Mouse (Mus musculus) monocyte, adult 5-6 weeks (primary cell): ENCODE data around the gene Olfr248. TPM values are rescaled to one million over a fixed set of nuclear protein-coding genes. Genes with fewer than 3 reads are reported as not detected.
"Not testable (repeated sequence)": the region's sequence is repeated elsewhere in the genome, so short reads cannot be mapped to it uniquely, and the experiment has no call there.

Experiments used
- ATAC-seq: fragments of 153-309, 156-312 bp; replicated peaks from 2 replicates; pipeline ENCODE4 v1.8.0; 2017; ENCODE audit warnings: mild to moderate bottlenecking; ENCODE audit not compliant: low TSS enrichment, insufficient number of reproducible peaks, severe bottlenecking, poor library complexity, low FRiP score
- total RNA-seq: library from RNA; stranded (forward); fragments of 200-1000, 200-491, 200-594 nt; gene quantifications from 3 replicates; pipeline ENCODE4 v1.2.3, GENCODE M21; 2017

Olfr248 gene
- not detected in 3 replicates for total RNA-seq

- ATAC-seq, result no peak
These were observed at the start of gene Olfr248 for GRCm38 (mm10) chr1:174390746-174391145. Olfr248 (plus strand) TSS chr1:174391046.

- not testable (repeated sequence) for ATAC-seq
These were observed 37.2 kb upstream of the Olfr248 start for GRCm38 (mm10) chr1:174353636-174354035.

DNA sequence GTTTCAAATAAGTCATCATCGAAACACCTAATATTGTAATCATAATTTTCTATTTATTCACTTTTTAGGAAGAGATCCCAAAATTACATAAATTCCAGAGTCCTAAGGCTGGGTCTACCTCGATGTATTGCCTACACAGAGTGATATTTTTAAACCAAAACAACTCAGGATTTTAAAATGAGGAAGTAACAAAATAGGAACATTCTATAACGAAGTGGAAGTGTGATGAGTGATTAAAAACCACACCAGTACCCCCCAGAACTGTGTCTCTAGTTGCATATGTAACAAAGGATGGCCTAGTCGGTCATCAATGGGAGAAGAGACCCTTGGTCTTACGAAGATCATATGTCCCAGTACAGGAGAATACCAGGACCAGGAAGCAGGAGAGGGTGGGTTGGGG lies 36.2 kb upstream of the Olfr248 start:
- ATAC-seq, result no peak

GRCm38 (mm10) chr1:174364882-174365451 lies 25.9 kb upstream of the Olfr248 start, which contains the start of gene Olfr417:
Olfr417 (plus strand) TSS chr1:174365122.
- ATAC-seq, result no peak

GRCm38 (mm10) chr1:174373799-174374198 lies 17.0 kb upstream of the Olfr248 start:
- no peak for ATAC-seq

- ATAC-seq, result no peak
These were observed 32.1 kb downstream of the Olfr248 start for GRCm38 (mm10) chr1:174422959-174423358.

DNA sequence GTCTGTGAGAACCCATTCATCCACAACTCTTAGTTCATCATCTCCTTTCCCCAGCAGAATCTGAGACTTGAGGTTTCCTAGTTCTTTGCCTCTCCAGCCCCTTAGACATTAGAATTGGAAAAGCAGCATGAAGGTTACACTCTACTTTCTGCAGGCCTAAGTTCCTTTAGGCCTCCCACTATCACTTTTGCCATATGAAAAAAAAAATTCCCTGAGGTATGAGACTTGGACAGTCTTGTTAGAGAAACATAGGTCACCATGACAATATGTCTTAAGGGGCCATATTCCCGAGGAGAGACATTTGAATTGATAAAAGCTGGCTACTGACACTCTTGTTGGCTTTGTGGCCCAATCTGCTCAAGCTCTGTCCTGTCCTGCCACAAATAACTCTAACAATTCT lies 32.9 kb downstream of the Olfr248 start, which contains the start of gene Olfr414:
Olfr414 (plus strand) TSS at position 301 of the 400 bp plus-strand sequence.
- no peak for ATAC-seq

DNA sequence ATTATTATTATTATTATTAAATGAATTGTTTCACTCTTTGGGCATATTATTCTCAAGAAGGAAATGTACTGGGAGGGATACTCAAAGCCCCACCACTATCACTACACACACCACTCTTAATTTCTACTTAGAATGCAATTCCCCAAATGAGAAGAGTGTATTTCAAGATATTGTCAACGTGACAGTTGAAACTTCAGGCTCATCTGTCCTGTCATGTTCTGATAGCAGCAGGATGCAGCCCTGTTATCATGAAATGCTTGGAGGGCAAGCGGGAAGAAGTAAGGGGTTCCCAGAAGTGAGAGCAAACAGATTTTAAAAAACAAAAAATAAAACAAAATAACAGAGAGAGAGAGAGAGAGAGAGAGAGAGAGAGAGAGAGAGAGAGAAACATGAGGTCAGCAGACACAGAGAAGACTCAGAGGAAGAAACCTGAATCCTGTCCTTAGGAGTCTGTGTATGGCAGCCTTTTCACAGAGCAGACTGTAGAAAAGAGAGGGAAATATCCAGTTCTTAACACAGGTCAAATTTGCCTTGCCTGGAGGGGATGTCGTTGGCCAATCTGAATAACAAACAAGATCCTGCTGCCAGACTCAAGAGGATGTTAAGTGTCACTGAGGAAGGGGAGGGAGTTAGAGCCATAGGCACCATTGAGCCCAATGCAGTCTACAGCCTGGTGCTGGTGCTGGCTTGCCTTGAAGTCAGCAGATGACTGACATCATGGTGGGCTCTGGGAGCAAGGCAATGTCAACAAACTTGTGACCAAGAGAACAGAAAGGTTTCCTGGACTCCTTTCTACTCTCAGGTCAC lies 35.5 kb downstream of the Olfr248 start:
- no peak for ATAC-seq

DNA sequence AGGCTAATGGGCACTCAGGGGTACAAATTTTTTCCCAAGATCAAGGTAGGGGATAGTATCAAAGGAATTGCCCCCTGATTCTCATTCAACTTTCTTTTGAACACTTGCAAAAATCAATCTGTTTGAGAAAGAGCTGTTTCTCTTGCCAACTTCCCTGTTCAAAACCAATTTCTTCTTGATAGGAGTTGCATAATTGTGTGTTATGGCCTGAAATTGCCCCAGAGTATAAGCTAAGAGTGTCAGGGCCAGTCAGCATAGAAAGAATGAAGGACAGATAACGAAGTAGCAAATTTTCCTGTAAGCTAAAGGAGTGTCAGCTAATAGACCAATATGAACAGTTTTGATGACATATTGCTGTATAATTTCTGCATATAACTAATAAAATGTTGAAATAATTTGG lies 36.6 kb downstream of the Olfr248 start:
- ATAC-seq, result no peak

- ATAC-seq, result no peak
These were observed 37.6 kb downstream of the Olfr248 start for GRCm38 (mm10) chr1:174428407-174428806.

GRCm38 (mm10) chr1:174434121-174434520 lies 43.3 kb downstream of the Olfr248 start:
- no peak for ATAC-seq

Other genes with a start within 250 kb of the Olfr248 start
- not detected in 3 replicates for gene Olfr420, start 235.4 kb upstream of the Olfr248 start, total RNA-seq
- gene Spta1, start 218.3 kb upstream of the Olfr248 start, total RNA-seq, result 0.78 to 6.8 TPM (median 4.1 TPM) in 3 replicates
- gene Olfr419, start 139.0 kb upstream of the Olfr248 start, total RNA-seq, result not detected in 3 replicates
- not detected in 3 replicates for gene Mptx1, start 60.5 kb upstream of the Olfr248 start, total RNA-seq
- gene Olfr417, start 25.9 kb upstream of the Olfr248 start, total RNA-seq, result not detected in 3 replicates
- not detected in 3 replicates for gene Olfr414, start 33.0 kb downstream of the Olfr248 start, total RNA-seq
- gene Olfr220, start 51.0 kb downstream of the Olfr248 start, total RNA-seq, result not detected in 3 replicates
- 0.10 TPM in 2 of 3 replicates, not detected in the other for gene Fmn2, start 110.8 kb downstream of the Olfr248 start, total RNA-seq